Mouse (Mus musculus) CH12.LX (cell line): ENCODE measurements around the gene Dhx32.

Experiments
- CTCF ChIP-seq, 2 experiments: IDR thresholded peaks in 1 of 2; conservative IDR thresholded peaks in 1 of 2; 2 replicates each; pipeline ENCODE4 v1.5.1; 2011 to 2012; ENCODE audit warnings: low read depth in 2 of 2, low read length in 2 of 2, improper control_type of control experiment in 1 of 2, inconsistent platforms in 1 of 2, mild to moderate bottlenecking in 1 of 2, moderate library complexity in 1 of 2
- EP300 ChIP-seq: IDR thresholded peaks from 2 replicates; pipeline ENCODE4 v1.6.1; 2011; ENCODE audit warnings: low read length, improper control_type of control experiment
- ETS1 ChIP-seq: conservative IDR thresholded peaks from 2 replicates; pipeline ENCODE4 v1.6.1; 2012; ENCODE audit warnings: low read depth, mild to moderate bottlenecking, inconsistent platforms, low read length, improper control_type of control experiment, moderate library complexity
- JUND ChIP-seq: conservative IDR thresholded peaks from 2 replicates; pipeline ENCODE4 v1.6.1; 2011; ENCODE audit warnings: low read depth, low read length, improper control_type of control experiment
- MAX ChIP-seq: IDR thresholded peaks from 2 replicates; pipeline ENCODE4 v1.6.1; 2011; ENCODE audit warnings: low read length, improper control_type of control experiment
- MEF2A ChIP-seq: IDR thresholded peaks from 2 replicates; pipeline ENCODE4 v1.6.1; 2014; ENCODE audit warnings: low read depth, mild to moderate bottlenecking, inconsistent platforms, low read length, improper control_type of control experiment, borderline replicate concordance
- NELFE ChIP-seq: IDR thresholded peaks from 2 replicates; pipeline ENCODE4 v1.6.1; 2011; ENCODE audit warnings: low read depth, low read length, improper control_type of control experiment
- POLR2A ChIP-seq: IDR thresholded peaks from 2 replicates; pipeline ENCODE4 v1.6.1; 2011; ENCODE audit warnings: low read depth, mild to moderate bottlenecking, improper control_type of control experiment, low read length
- SIN3A ChIP-seq: IDR thresholded peaks from 2 replicates; pipeline ENCODE4 v1.6.1; 2012; ENCODE audit warnings: low read length, improper control_type of control experiment, inconsistent platforms
- UBTF ChIP-seq: IDR thresholded peaks from 2 replicates; pipeline ENCODE4 v1.6.1; 2012; ENCODE audit warnings: low read depth, mild to moderate bottlenecking, inconsistent platforms, low read length, improper control_type of control experiment, moderate library complexity
- USF1 ChIP-seq: IDR thresholded peaks from 2 replicates; pipeline ENCODE4 v1.6.1; 2014; ENCODE audit warnings: low read depth, mild to moderate bottlenecking, inconsistent platforms, low read length, improper control_type of control experiment
- ZNF384 ChIP-seq: IDR thresholded peaks from 2 replicates; pipeline ENCODE4 v1.6.1; 2012; ENCODE audit warnings: low read depth, low read length, improper control_type of control experiment, inconsistent platforms

DNA sequence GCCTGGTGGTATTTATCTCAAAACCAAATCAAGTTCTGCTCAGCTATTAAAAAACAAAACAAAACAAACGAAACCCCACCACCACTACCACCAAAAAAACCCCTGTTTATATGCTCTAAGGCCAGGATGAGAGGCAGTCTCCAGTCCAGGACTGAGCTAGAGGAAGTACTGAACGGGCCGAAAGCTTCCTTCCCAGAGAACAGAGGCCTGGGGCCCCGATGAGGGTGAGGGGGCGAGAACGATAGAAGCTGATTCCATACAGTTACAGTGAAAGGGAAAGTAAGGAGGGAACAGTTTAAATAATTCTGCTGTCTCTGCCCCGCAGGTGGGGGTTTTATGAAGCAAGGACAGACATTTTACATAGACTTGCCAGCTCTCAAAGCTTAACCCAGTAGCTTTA lies 47.1 kb upstream of the Dhx32 start:
- TF ChIP-seq JUND: no peak
- TF ChIP-seq POLR2A: no peak
- no peak for TF ChIP-seq EP300
- no peak for TF ChIP-seq MEF2A
- TF ChIP-seq CTCF (conservative IDR thresholded peaks at IDR 0.05 in 1 of 2, IDR thresholded peaks at IDR 0.05 in 1 of 2; ENCODE audit: low read depth in 2 of 2, low read length in 2 of 2): no peak
- TF ChIP-seq ETS1: no peak
- TF ChIP-seq NELFE: no peak
- TF ChIP-seq ZNF384: no peak
- no peak for TF ChIP-seq UBTF
- no peak for TF ChIP-seq SIN3A
- no peak for TF ChIP-seq USF1
- no peak for TF ChIP-seq MAX
